Mouse (Mus musculus) liver, adult 2 months (tissue): ENCODE data around the gene Zfp454. TPM values are rescaled to one million over a fixed set of nuclear protein-coding genes. Genes with fewer than 3 reads are reported as not detected.

Experiments
- DNase-seq: peaks from one replicate; pipeline ENCODE4 v3.0.0-alpha.2; 2011; ENCODE audit warnings: low read depth, low spot score; ENCODE audit errors: extremely low read depth
- H3K27ac ChIP-seq: fragments of 200-500 bp; replicated peaks from 2 replicates; pipeline ENCODE4 v1.5.1; 2012; ENCODE audit warnings: low read depth, mild to moderate bottlenecking, control low read depth, inconsistent platforms, low read length; ENCODE audit not compliant: insufficient read depth
- H3K27me3 ChIP-seq: fragments of 200-500 bp; 2 replicates; pipeline ENCODE4 v1.6.1; 2012; ENCODE audit warnings: mild to moderate bottlenecking, moderate library complexity, low read length, inconsistent platforms; ENCODE audit not compliant: control insufficient read depth, insufficient read depth
- H3K36me3 ChIP-seq: fragments of 200-500 bp; 2 replicates; pipeline ENCODE4 v1.6.1; 2012; ENCODE audit warnings: low read length, inconsistent platforms; ENCODE audit not compliant: control insufficient read depth, insufficient read depth
- H3K4me1 ChIP-seq: fragments of 200-500 bp; 2 replicates; pipeline ENCODE4 v1.6.1; 2011; ENCODE audit warnings: low read length; ENCODE audit not compliant: control insufficient read depth, insufficient read depth
- H3K4me3 ChIP-seq: fragments of 200-500 bp; 2 replicates; pipeline ENCODE4 v1.5.1; 2011; ENCODE audit warnings: low read depth, mild to moderate bottlenecking, control low read depth, low read length, moderate library complexity; ENCODE audit not compliant: insufficient read depth
- H3K79me2 ChIP-seq: fragments of 200-500 bp; 2 replicates; pipeline ENCODE4 v1.6.1; 2012; ENCODE audit warnings: inconsistent platforms, mild to moderate bottlenecking, low read length, moderate library complexity; ENCODE audit not compliant: control insufficient read depth, insufficient read depth
- H3K9ac ChIP-seq: fragments of 200-500 bp; 2 replicates; pipeline ENCODE4 v1.6.1; 2012; ENCODE audit warnings: low read depth, mild to moderate bottlenecking, control low read depth, inconsistent platforms, low read length
- CTCF ChIP-seq: fragments of 200-500 bp; IDR thresholded peaks from 2 replicates; pipeline ENCODE4 v1.5.1; 2011; ENCODE audit warnings: low read depth, low read length, control low read depth
- POLR2A ChIP-seq: fragments of 200-500 bp; IDR thresholded peaks from 2 replicates; pipeline ENCODE4 v1.6.1; 2011; ENCODE audit warnings: low read length, control low read depth; ENCODE audit not compliant: insufficient read depth; ENCODE audit errors: extremely low read depth
- WGBS: fragments of 180-500 bp; shearing (Covaris S2); methylation state at CpG from one replicate; pipeline ENCODE4 v1.1.7; 2018; 5-methylcytosine and 5-hydroxymethylcytosine counted together
- polyA plus RNA-seq: library from polyadenylated mRNA; depleted of rRNA; stranded (reverse); fragments of >200 nt; gene quantifications from 2 replicates; pipeline ENCODE4 v1.2.3, GENCODE M21; 2012
- total RNA-seq: library from RNA; depleted of rRNA; stranded (reverse); fragments of >200 nt; gene quantifications from 2 replicates; pipeline ENCODE4 v1.2.3, GENCODE M21; 2014

Gene Zfp454
- total and polyA plus RNA-seq, 2 experiments, result 0.74 to 0.95 TPM

GRCm38 (mm10) chr11:50849310-50849709 lies 38.1 kb downstream of the Zfp454 start:
- Histone ChIP-seq H3K79me2 (no peaks in the 10 kb centered on the region), H3K36me3 (no peaks in the 10 kb centered on the region), H3K27ac (no peak overlapping the region), H3K27me3 (peaks cover 14% of the 10 kb centered on the region), H3K4me3 (no peak overlapping the region), H3K4me1 (peaks cover 9% of the 10 kb centered on the region), H3K9ac (no peak overlapping the region)
- WGBS, result 7% methylated on average over 10 of the region's 10 CpGs
- DNase-seq, result no peak
- TF ChIP-seq POLR2A (no peak), CTCF (no peak)

GRCm38 (mm10) chr11:50848520-50849137 lies 38.8 kb downstream of the Zfp454 start:
- no peak for DNase-seq
- TF ChIP-seq POLR2A (no peak), CTCF (no peak)
- Histone ChIP-seq H3K36me3 (no peaks in the 10 kb centered on the region), H3K27ac (no peak overlapping the region), H3K9ac (no peak overlapping the region), H3K4me1 (peaks cover 9% of the 10 kb centered on the region), H3K4me3 (no peak overlapping the region), H3K79me2 (no peaks in the 10 kb centered on the region), H3K27me3 (peaks cover 14% of the 10 kb centered on the region)
- 45% methylated on average over 3 of the region's 3 CpGs for WGBS

DNA sequence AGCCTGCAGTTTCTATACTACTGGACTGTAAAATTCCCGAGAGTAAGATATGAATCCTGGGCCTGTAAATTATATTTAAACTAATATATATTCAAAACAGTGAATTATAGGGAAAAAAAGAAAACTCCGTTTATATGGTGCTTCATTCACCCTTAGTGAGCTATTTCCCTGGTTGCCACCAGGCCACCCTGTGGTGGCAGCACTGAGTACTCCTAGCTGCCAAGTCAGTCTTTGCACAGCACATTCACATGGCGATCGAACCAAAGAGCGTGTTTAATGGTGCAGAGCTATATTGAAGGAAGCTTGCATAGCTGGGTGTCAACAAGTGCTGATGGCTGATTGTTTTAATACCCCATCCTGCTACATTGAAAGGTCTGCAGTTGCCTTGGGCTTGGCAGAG lies 40.4 kb downstream of the Zfp454 start:
- Histone ChIP-seq H3K4me1 (peaks cover 9% of the 10 kb centered on the region), H3K9ac (no peak overlapping the region), H3K79me2 (no peaks in the 10 kb centered on the region), H3K27me3 (peaks cover 11% of the 10 kb centered on the region), H3K27ac (no peak overlapping the region), H3K4me3 (no peak overlapping the region), H3K36me3 (no peaks in the 10 kb centered on the region)
- 86% methylated on average over 5 of the region's 5 CpGs for WGBS
- TF ChIP-seq POLR2A (no peak), CTCF (0 out of 2 replicates have a peak, but pooled peaks have one; percentile 21)
- DNase-seq, result no peak

GRCm38 (mm10) chr11:50845951-50846350 lies 41.5 kb downstream of the Zfp454 start:
- Histone ChIP-seq H3K27me3 (peaks cover 6% of the 10 kb centered on the region), H3K9ac (no peak overlapping the region), H3K79me2 (no peaks in the 10 kb centered on the region), H3K4me3 (no peak overlapping the region), H3K36me3 (no peaks in the 10 kb centered on the region), H3K4me1 (peaks cover 4% of the 10 kb centered on the region), H3K27ac (no peak overlapping the region)
- DNase-seq, result peak; percentile 99
- WGBS, result 23% methylated on average over 3 of the region's 3 CpGs
- no peak for TF ChIP-seq POLR2A
- no peak for TF ChIP-seq CTCF

DNA sequence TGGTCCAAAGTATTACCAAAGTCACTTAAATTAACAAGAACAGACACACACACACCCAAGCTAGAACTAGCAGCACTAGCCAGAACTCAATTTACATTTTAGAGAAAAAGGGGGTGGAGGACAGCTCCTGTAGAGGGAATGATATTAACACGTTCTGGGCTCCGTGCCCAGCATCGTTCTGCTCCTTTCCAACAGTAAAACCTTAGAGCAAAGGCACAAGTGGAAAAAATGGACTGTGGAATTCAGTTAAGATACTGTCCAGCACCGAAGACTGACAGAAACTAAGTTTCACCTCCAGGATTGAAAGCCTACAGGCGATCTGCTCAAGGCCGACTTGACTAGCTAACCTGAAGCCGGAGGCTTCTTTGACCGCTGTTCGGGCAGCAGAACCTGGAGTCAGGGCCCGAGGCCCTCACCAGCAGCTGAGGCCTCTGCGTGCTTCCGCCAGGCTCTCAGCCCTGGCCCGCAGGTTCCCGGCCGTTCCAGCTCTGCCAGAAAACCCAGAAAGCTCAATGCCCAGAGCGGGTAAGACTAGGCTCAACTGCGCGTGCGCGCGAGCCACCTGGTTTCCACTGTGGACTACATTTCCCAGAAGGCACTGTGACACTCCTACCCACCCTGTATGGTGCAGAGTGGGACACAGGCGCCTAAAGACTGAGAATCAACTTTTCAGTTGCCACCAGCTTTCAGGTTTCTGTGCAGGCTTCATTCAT lies 46.3 kb downstream of the Zfp454 start, which contains the start of gene Zfp879:
Gene Zfp879, minus strand, starts transcription at position 530 of the 713 bp plus-strand sequence.
- peaks cover 4% of the 10 kb centered on the region for H3K4me1 ChIP-seq
- H3K79me2 ChIP-seq, result no peaks in the 10 kb centered on the region
- no peaks in the 10 kb centered on the region for H3K36me3 ChIP-seq
- H3K27ac ChIP-seq, result peak within 1 kb of the TSS; percentile 41
- TF ChIP-seq POLR2A (0 out of 2 replicates have a peak, but pooled peaks have one; percentile 45), CTCF (no peak)
- H3K9ac ChIP-seq, result peak within 1 kb of the TSS; percentile 62
- peak; percentile 84 for DNase-seq
- peak within 1 kb of the TSS; percentile 46 for H3K4me3 ChIP-seq
- 23% methylated on average over 22 of the region's 22 CpGs for WGBS
- H3K27me3 ChIP-seq, result no peaks in the 10 kb centered on the region

DNA sequence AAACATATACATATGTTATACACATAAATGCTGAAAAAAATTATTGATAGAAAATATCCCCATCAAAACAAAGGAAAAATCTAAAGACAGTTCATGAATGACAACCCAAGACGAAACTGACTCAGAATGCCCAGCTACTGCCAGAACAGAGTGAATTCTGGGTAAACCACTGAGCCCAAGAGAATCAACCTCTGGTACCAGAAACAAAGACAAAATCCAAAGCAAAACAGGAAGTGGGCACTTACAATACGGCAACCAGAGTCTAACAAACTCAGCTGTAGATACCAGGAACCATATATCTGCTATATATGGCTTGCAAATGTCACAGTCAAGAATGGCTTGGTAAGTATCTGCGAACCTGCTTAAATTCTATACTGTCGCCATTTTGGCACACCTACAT lies 51.7 kb downstream of the Zfp454 start:
- DNase-seq, result no peak
- no peaks in the 10 kb centered on the region for H3K79me2 ChIP-seq
- TF ChIP-seq CTCF (no peak), POLR2A (no peak)
- no peaks in the 10 kb centered on the region for H3K27me3 ChIP-seq
- 90% methylated on average over 4 of the region's 4 CpGs for WGBS
- H3K4me3 ChIP-seq, result no peak overlapping the region
- H3K27ac ChIP-seq, result no peak overlapping the region
- H3K4me1 ChIP-seq, result no peaks in the 10 kb centered on the region
- H3K9ac ChIP-seq, result no peak overlapping the region
- H3K36me3 ChIP-seq, result no peaks in the 10 kb centered on the region
